Mouse (Mus musculus) heart, postnatal 0 days (tissue): Measurements from ENCODE around the gene Usp48. TPM values are rescaled to one million over a fixed set of nuclear protein-coding genes. Genes with fewer than 3 reads are reported as not detected.

ENCODE experiments used
- ATAC-seq: fragments of 200-750 bp; cut with Nextera tagmentation; 2 replicates; pipeline ENCODE4 v1.8.0; 2017; ENCODE audit warnings: low read depth, moderate number of reproducible peaks, moderate library complexity; ENCODE audit not compliant: insufficient read depth
- DNase-seq: peaks from one replicate; pipeline ENCODE4 v3.0.0-alpha.2; 2016; ENCODE audit warnings: low spot score
- H3K27ac ChIP-seq: fragments of 300-500 bp; sonication (generic); 2 replicates; pipeline ENCODE4 v1.5.1; 2014; ENCODE audit warnings: low read depth, mild to moderate bottlenecking
- H3K27me3 ChIP-seq: fragments of 300-500 bp; sonication (generic); 2 replicates; pipeline ENCODE4 v1.6.1; 2014; ENCODE audit warnings: low read length, mixed read lengths; ENCODE audit not compliant: control insufficient read depth, insufficient read depth
- H3K36me3 ChIP-seq: fragments of 300-500 bp; sonication (generic); replicated peaks from 2 replicates; pipeline ENCODE4 v1.6.1; 2014; ENCODE audit warnings: low read length, mixed read lengths; ENCODE audit not compliant: control insufficient read depth, insufficient read depth
- H3K4me1 ChIP-seq: fragments of 300-500 bp; sonication (generic); 2 replicates; pipeline ENCODE4 v1.6.1; 2014; ENCODE audit warnings: antibody characterized with exemption; ENCODE audit not compliant: control insufficient read depth, insufficient read depth
- H3K4me2 ChIP-seq: fragments of 300-500 bp; sonication (generic); 2 replicates; pipeline ENCODE4 v1.6.1; 2014; ENCODE audit warnings: low read depth, mild to moderate bottlenecking, low read length, moderate library complexity
- H3K4me3 ChIP-seq: fragments of 300-500 bp; sonication (generic); 2 replicates; pipeline ENCODE4 v1.5.1; 2014; ENCODE audit warnings: low read depth, low read length
- H3K9ac ChIP-seq: fragments of 300-500 bp; sonication (generic); replicated peaks from 2 replicates; pipeline ENCODE4 v1.6.1; 2014; ENCODE audit warnings: low read depth, low read length, mixed read lengths
- H3K9me3 ChIP-seq: fragments of 300-500 bp; sonication (generic); replicated peaks from 2 replicates; pipeline ENCODE4 v1.6.1; 2016; ENCODE audit warnings: low read length; ENCODE audit not compliant: control insufficient read depth
- CTCF ChIP-seq: IDR thresholded peaks from 2 replicates; pipeline ENCODE4 v1.5.1; 2016; ENCODE audit warnings: antibody characterized with exemption, control low read depth, low read depth
- EP300 ChIP-seq: IDR thresholded peaks from 2 replicates; pipeline ENCODE4 v1.6.1; 2016; ENCODE audit warnings: antibody characterized with exemption, low read depth
- WGBS: fragments of 180-500 bp; shearing (Covaris S2); extraction: QIAGEN DNeasy Blood & Tissue Kit; methylation state at CpG from one replicate; pipeline ENCODE4 v1.1.7; 2014; 5-methylcytosine and 5-hydroxymethylcytosine counted together
- polyA plus RNA-seq: library from polyadenylated mRNA; unstranded; fragments of >200 nt; fragmentation: Nextera tagmentation; extraction: Ambion mirVana; gene quantifications from 2 replicates; pipeline ENCODE4 v1.2.1, GENCODE M21; 2015
- total RNA-seq: library from RNA; depleted of rRNA; stranded (reverse); fragments of >200 nt; gene quantifications from 2 replicates; pipeline ENCODE4 v1.2.3, GENCODE M21; 2014; ENCODE audit warnings: low replicate concordance

Gene Usp48
- total and polyA plus RNA-seq, 2 experiments from 2014 or later: 16.4 to 36.7 TPM

DNA sequence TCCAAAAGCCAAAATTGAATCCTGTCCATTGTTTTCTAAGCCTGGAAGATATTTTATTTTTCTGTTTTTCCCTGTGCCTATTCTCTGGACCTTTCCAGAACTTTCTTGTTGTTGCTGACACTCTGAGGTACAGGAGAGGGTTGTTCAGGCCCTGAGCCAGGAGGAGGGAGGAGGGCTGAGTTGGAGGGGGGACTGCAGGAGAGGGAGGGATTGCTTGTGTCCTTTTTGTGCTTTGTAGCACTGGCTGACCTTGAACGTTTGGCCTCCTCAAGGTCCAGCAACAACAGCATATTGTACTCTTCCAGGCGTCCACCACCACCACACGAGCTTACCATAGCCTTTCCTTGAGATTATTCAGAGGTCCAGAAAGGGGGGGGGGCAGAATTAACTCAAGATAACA is 38.0 kb downstream of the Usp48 start:
- no peaks in the 10 kb centered on the region for H3K4me1 ChIP-seq
- H3K27ac ChIP-seq: peak overlapping the region; percentile 62
- H3K4me2 ChIP-seq: no peak overlapping the region
- H3K36me3 ChIP-seq: peaks cover 73% of the 10 kb centered on the region
- ATAC-seq (peak; percentile 89), DNase-seq (peak; percentile 60)
- no peaks in the 10 kb centered on the region for H3K9me3 ChIP-seq
- no peak overlapping the region for H3K4me3 ChIP-seq
- H3K27me3 ChIP-seq: no peaks in the 10 kb centered on the region
- no peak overlapping the region for H3K9ac ChIP-seq
- 26% methylated on average over 3 of the region's 3 CpGs for WGBS
- TF ChIP-seq CTCF: no peak
- no peak for TF ChIP-seq EP300

DNA sequence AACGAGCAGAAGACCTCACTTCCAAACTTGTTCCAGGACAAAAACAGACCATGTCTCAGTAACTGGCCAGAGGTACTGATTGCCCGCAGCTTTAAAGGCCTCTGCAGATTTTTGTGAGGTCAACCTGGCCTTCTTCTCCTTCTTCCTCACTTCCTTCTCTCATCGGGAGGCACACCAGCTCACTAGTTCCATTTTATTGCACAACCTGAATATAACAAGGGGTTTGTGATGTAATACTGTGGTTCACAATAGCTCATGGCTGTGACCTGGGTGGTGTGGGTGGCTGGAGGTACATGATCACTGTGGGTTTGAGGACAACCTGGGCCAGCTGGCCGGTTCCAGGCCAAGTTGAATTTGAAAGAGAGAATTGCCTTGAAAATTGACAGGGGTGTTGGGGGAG is 39.8 kb downstream of the Usp48 start:
- Histone ChIP-seq H3K4me3 (no peak overlapping the region), H3K9me3 (no peaks in the 10 kb centered on the region), H3K27ac (no peak overlapping the region), H3K27me3 (no peaks in the 10 kb centered on the region), H3K9ac (no peak overlapping the region), H3K36me3 (peaks cover 78% of the 10 kb centered on the region), H3K4me1 (no peaks in the 10 kb centered on the region), H3K4me2 (no peak overlapping the region)
- TF ChIP-seq EP300 (no peak), CTCF (no peak)
- WGBS: 94% methylated on average over 4 of the region's 4 CpGs
- ATAC-seq: no peak
- DNase-seq: no peak

GRCm38 (mm10) chr4:137636597-137636996 is 43.0 kb downstream of the Usp48 start:
- no peaks in the 10 kb centered on the region for H3K27me3 ChIP-seq
- peaks cover 85% of the 10 kb centered on the region for H3K36me3 ChIP-seq
- no peak for DNase-seq
- TF ChIP-seq CTCF (no peak), EP300 (no peak)
- ATAC-seq: no peak
- no peaks in the 10 kb centered on the region for H3K9me3 ChIP-seq
- no peak overlapping the region for H3K4me3 ChIP-seq
- no peak overlapping the region for H3K27ac ChIP-seq
- H3K4me2 ChIP-seq: no peak overlapping the region
- WGBS: 89% methylated on average over 3 of the region's 3 CpGs
- H3K4me1 ChIP-seq: no peaks in the 10 kb centered on the region
- no peak overlapping the region for H3K9ac ChIP-seq

GRCm38 (mm10) chr4:137641556-137641955 is 48.0 kb downstream of the Usp48 start:
- ATAC-seq (no peak), DNase-seq (no peak)
- H3K4me1 ChIP-seq: no peaks in the 10 kb centered on the region
- H3K4me3 ChIP-seq: no peak overlapping the region
- no peak overlapping the region for H3K4me2 ChIP-seq
- no peak overlapping the region for H3K27ac ChIP-seq
- no peaks in the 10 kb centered on the region for H3K27me3 ChIP-seq
- WGBS: 75% methylated on average over 5 of the region's 5 CpGs
- H3K36me3 ChIP-seq: peaks cover 81% of the 10 kb centered on the region
- no peaks in the 10 kb centered on the region for H3K9me3 ChIP-seq
- TF ChIP-seq CTCF: no peak
- no peak for TF ChIP-seq EP300
- H3K9ac ChIP-seq: no peak overlapping the region

- Histone ChIP-seq H3K36me3 (peaks cover 82% of the 10 kb centered on the region), H3K27ac (no peak overlapping the region), H3K9ac (no peak overlapping the region), H3K27me3 (no peaks in the 10 kb centered on the region), H3K4me3 (no peak overlapping the region), H3K4me2 (no peak overlapping the region), H3K9me3 (no peaks in the 10 kb centered on the region), H3K4me1 (no peaks in the 10 kb centered on the region)
- ATAC-seq: no peak
- no peak for DNase-seq
- TF ChIP-seq EP300 (no peak), CTCF (no peak)
- WGBS: 91% methylated on average over 2 of the region's 2 CpGs
Observed at GRCm38 (mm10) chr4:137642101-137642500, 48.5 kb downstream of the Usp48 start.

GRCm38 (mm10) chr4:137643459-137643858 is 49.9 kb downstream of the Usp48 start:
- Histone ChIP-seq H3K36me3 (peaks cover 81% of the 10 kb centered on the region), H3K4me1 (no peaks in the 10 kb centered on the region), H3K9ac (no peak overlapping the region), H3K4me2 (no peak overlapping the region), H3K4me3 (no peak overlapping the region), H3K27ac (no peak overlapping the region), H3K27me3 (no peaks in the 10 kb centered on the region), H3K9me3 (no peaks in the 10 kb centered on the region)
- WGBS: 78% methylated on average over 2 of the region's 2 CpGs
- DNase-seq: no peak
- TF ChIP-seq CTCF (no peak), EP300 (no peak)
- ATAC-seq: no peak
